Mouse (Mus musculus): ENCODE data around the gene Gm37596. TPM values are rescaled to one million over a fixed set of nuclear protein-coding genes. Genes with fewer than 3 reads are reported as not detected.

Gm37596 gene
- polyA plus RNA-seq (2014; fragmentation: Illumina TruSeq; extraction: RNeasy Lipid Tissue Mini Kit (QIAGEN cat#74804); ENCODE audit: low read depth, low replicate concordance) = not detected

GRCm38 (mm10) chr3:93692970-93693369 lies at the start of gene Gm37596:
Gene Gm37596, minus strand, starts transcription at chr3:93693070.

GRCm38 (mm10) chr3:93676210-93676609 lies 16.7 kb downstream of the Gm37596 start, which contains the start of gene Tdpoz1:
Gene Tdpoz1, minus strand, starts transcription at chr3:93676310.

DNA sequence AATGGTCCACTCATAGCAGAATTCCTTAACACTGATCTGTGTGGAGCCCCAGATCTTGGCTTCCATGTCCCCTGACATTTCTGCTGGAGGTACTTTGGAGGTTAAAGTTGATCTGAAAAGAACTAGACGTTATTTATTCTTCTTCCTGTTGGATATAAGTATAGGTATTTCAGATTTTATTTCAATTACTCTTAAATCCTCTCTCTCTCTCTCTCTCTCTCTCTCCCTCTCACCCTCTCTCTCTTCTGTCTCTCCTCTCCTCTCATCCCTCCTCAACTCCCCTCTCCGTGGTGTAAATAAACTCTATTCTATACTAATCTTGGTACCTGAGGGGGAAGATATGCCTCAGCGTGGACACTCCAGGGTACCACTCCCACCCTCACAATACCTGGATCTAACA lies 40.3 kb downstream of the Gm37596 start, which contains the start of gene Tdpoz2:
Gene Tdpoz2, minus strand, starts transcription at position 101 of the 400 bp plus-strand sequence.

Other genes starting within 250 kb of the Gm37596 start
- not detected for gene Tchhl1, start 224.3 kb downstream of the Gm37596 start, polyA plus RNA-seq (2014; fragmentation: Illumina TruSeq; extraction: RNeasy Lipid Tissue Mini Kit (QIAGEN cat#74804); ENCODE audit: low read depth, low replicate concordance)
- 21.6 TPM for gene S100a11, start 172.6 kb downstream of the Gm37596 start, polyA plus RNA-seq (2014; fragmentation: Illumina TruSeq; extraction: RNeasy Lipid Tissue Mini Kit (QIAGEN cat#74804); ENCODE audit: low read depth, low replicate concordance)
- gene S100a10, start 138.0 kb downstream of the Gm37596 start, polyA plus RNA-seq (2014; fragmentation: Illumina TruSeq; extraction: RNeasy Lipid Tissue Mini Kit (QIAGEN cat#74804); ENCODE audit: low read depth, low replicate concordance) = 180 TPM
- not detected for gene Tdpoz2, start 40.4 kb downstream of the Gm37596 start, polyA plus RNA-seq (2014; fragmentation: Illumina TruSeq; extraction: RNeasy Lipid Tissue Mini Kit (QIAGEN cat#74804); ENCODE audit: low read depth, low replicate concordance)
- gene Tdpoz1, start 16.8 kb downstream of the Gm37596 start, polyA plus RNA-seq (2014; fragmentation: Illumina TruSeq; extraction: RNeasy Lipid Tissue Mini Kit (QIAGEN cat#74804); ENCODE audit: low read depth, low replicate concordance) = not detected
- not detected for gene Gm5773, start 79.9 kb upstream of the Gm37596 start, polyA plus RNA-seq (2014; fragmentation: Illumina TruSeq; extraction: RNeasy Lipid Tissue Mini Kit (QIAGEN cat#74804); ENCODE audit: low read depth, low replicate concordance)
- gene Tdpoz4, start 103.3 kb upstream of the Gm37596 start, polyA plus RNA-seq (2014; fragmentation: Illumina TruSeq; extraction: RNeasy Lipid Tissue Mini Kit (QIAGEN cat#74804); ENCODE audit: low read depth, low replicate concordance) = not detected
- gene Tdpoz3, start 132.9 kb upstream of the Gm37596 start, polyA plus RNA-seq (2014; fragmentation: Illumina TruSeq; extraction: RNeasy Lipid Tissue Mini Kit (QIAGEN cat#74804); ENCODE audit: low read depth, low replicate concordance) = not detected

All from liver, adult 10 weeks (tissue).